In the genomic region with DNA sequence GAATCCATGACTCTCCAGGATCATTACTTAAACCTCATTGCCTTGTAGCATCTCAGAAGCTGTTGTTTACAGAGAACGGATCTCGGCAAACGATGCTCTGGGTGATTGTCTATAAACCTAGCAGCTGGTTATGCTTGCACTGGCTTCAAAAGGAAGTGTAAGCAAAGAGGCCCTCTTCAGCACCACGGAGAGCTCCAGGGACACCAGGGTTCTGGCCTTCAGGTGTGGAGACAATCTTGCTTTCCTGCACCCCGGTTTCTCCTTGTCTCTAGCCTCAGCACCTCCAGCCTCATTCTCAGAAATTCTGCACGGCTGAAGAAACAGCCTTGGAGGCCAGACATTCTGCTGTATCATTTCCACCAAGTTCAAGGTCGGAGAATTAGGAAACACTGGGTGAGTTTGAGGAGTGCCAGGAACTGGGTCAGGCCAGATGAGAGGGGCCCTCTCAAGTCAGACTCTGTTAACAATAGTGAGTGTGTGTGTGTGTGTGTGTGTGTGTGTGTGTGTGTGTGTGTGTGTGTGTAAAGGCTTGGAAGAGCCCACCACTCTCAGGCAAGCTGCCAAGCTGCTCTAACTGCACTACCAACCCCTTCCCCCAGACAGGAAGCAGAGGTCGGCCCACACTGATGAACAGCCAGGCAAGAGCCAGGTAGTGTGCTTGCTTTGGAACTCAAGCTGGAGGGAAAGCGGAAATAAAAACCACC, we compare ENCODE assay signal across 9 mouse cellular contexts.
DNase-seq lines count a peak whose midpoint lies in the region; ATAC-seq and TF ChIP-seq lines count a peak whose summit lies in the region.
"Had no signal": no experiment of that assay in that cellular context is flagged by ENCODE, and none has a peak within 500 bp of the region (broad histone marks: within the 10 kb centered on the region; RNA-seq: fewer than 3 reads in every experiment).

No protein-coding gene starts in this region.

- no peaks in the 10 kb centered on the region for H3K27me3 ChIP-seq in kidney, postnatal 0 days (ENCODE audit: insufficient read depth, low read length)
- H3K27me3 ChIP-seq in kidney, embryonic 15.5 days = no peaks in the 10 kb centered on the region
- no peaks in the 10 kb centered on the region for H3K27me3 ChIP-seq in hindbrain, postnatal 0 days (ENCODE audit: insufficient read depth, low read length)
- H3K27me3 ChIP-seq: megakaryocyte, embryonic 14.5 days had no signal

- DNase-seq in kidney, postnatal 0 days (ENCODE audit: low spot score) = peak; percentile 81
- peak; percentile 61 for DNase-seq in adrenal gland, postnatal 25 days
- peak; percentile 43 for DNase-seq in hindbrain, postnatal 0 days (ENCODE audit: low spot score)
- DNase-seq in ovary, postnatal 14 days (ENCODE audit: low spot score) = peak; percentile 33
- no peak for DNase-seq in thymus, postnatal 25 days
- DNase-seq in spleen, adult 18-20 months = no peak

- H3K9me3 ChIP-seq in kidney, postnatal 0 days (replicated peaks; ENCODE audit: low read length) = no peaks in the 10 kb centered on the region
- H3K9me3 ChIP-seq in kidney, embryonic 15.5 days (replicated peaks) = no peaks in the 10 kb centered on the region
- no peaks in the 10 kb centered on the region for H3K9me3 ChIP-seq in hindbrain, postnatal 0 days (ENCODE audit: low read length)

- 31% methylated on average over 9 of the region's 9 CpGs for WGBS in kidney, postnatal 0 days
- WGBS in kidney, embryonic 15.5 days = 42% methylated on average over 9 of the region's 9 CpGs
- 44% methylated on average over 9 of the region's 9 CpGs for WGBS in hindbrain, postnatal 0 days

- no peak overlapping the region for H3K4me2 ChIP-seq in kidney, postnatal 0 days (ENCODE audit: low read length)
- no peak overlapping the region for H3K4me2 ChIP-seq in kidney, embryonic 15.5 days
- H3K4me2 ChIP-seq in hindbrain, postnatal 0 days (ENCODE audit: low read depth, low read length) = no peak overlapping the region

- H3K36me3 ChIP-seq in kidney, postnatal 0 days (ENCODE audit: insufficient read depth, low read length) = no peaks in the 10 kb centered on the region
- no peaks in the 10 kb centered on the region for H3K36me3 ChIP-seq in kidney, embryonic 15.5 days
- H3K36me3 ChIP-seq in hindbrain, postnatal 0 days (ENCODE audit: insufficient read depth, low read length) = no peaks in the 10 kb centered on the region

- no peak overlapping the region for H3K27ac ChIP-seq in kidney, postnatal 0 days
- H3K27ac ChIP-seq in kidney, embryonic 15.5 days = no peak overlapping the region
- peak overlapping the region; percentile 17; the same call in 1 of the 2 replicates for H3K27ac ChIP-seq in hindbrain, postnatal 0 days

- no peak for TF ChIP-seq CTCF in kidney, postnatal 0 days (IDR thresholded peaks at IDR 0.05; ENCODE audit: low read depth)
- TF ChIP-seq CTCF in hindbrain, postnatal 0 days (IDR thresholded peaks at IDR 0.05; ENCODE audit: low read depth) = no peak

- no peaks in the 10 kb centered on the region for H3K4me1 ChIP-seq in kidney, postnatal 0 days (replicated peaks; ENCODE audit: insufficient read depth, low read length)
- 0 out of 2 replicates have a peak, but pooled peaks cover 4% of the 10 kb centered on the region for H3K4me1 ChIP-seq in kidney, embryonic 15.5 days
- peaks cover 19% of the 10 kb centered on the region; the same call in 1 of the 2 replicates for H3K4me1 ChIP-seq in hindbrain, postnatal 0 days (ENCODE audit: insufficient read depth, low read length)
- H3K4me1 ChIP-seq: megakaryocyte, embryonic 14.5 days had no signal

- H3K9ac ChIP-seq in kidney, postnatal 0 days (ENCODE audit: low read depth, low read length) = no peak overlapping the region
- no peak overlapping the region for H3K9ac ChIP-seq in kidney, embryonic 15.5 days
- no peak overlapping the region for H3K9ac ChIP-seq in hindbrain, postnatal 0 days (replicated peaks; ENCODE audit: low read length)

- H3K4me3 ChIP-seq in kidney, postnatal 0 days (replicated peaks; ENCODE audit: low read depth, low read length) = no peak overlapping the region
- H3K4me3 ChIP-seq in kidney, embryonic 15.5 days (replicated peaks) = no peak overlapping the region
- no peak overlapping the region for H3K4me3 ChIP-seq in hindbrain, postnatal 0 days (ENCODE audit: low read length)
- H3K4me3 ChIP-seq: megakaryocyte, embryonic 14.5 days had no signal

- ATAC-seq in kidney, postnatal 0 days (replicated peaks; ENCODE audit: low FRiP score, low read depth) = no peak
- no peak for ATAC-seq in kidney, embryonic 15.5 days (replicated peaks; ENCODE audit: low FRiP score)
- ATAC-seq in hindbrain, postnatal 0 days = peak; percentile 67
- no peak for ATAC-seq in megakaryocyte-erythroid progenitor cell, adult 5-6 weeks (replicated peaks; ENCODE audit: low FRiP score, low TSS enrichment, poor library complexity, severe bottlenecking)

Comparison
In these comparisons a context has a peak if more than half of its experiments do, and no peak if none do; other contexts are left out.
1. DNase-seq: peak in kidney, postnatal 0 days (single experiment), adrenal gland, postnatal 25 days (single experiment), hindbrain, postnatal 0 days (single experiment) and ovary, postnatal 14 days (single experiment); none in thymus, postnatal 25 days (single experiment) and spleen, adult 18-20 months (0 of 2).